Mouse (Mus musculus) thymus, adult 2 months (tissue): ENCODE data around the gene Bcap31.

Experiments
- CTCF ChIP-seq: fragments of 200-500 bp; IDR thresholded peaks from 2 replicates; pipeline ENCODE4 v1.5.1; 2012; ENCODE audit warnings: mild to moderate bottlenecking, control low read depth, low read length, moderate library complexity, borderline replicate concordance; ENCODE audit not compliant: control insufficient read depth, poor library complexity, insufficient read depth; ENCODE audit errors: extremely low read depth
- POLR2A ChIP-seq: fragments of 200-500 bp; IDR thresholded peaks from 2 replicates; pipeline ENCODE4 v1.6.1; 2012; ENCODE audit warnings: mild to moderate bottlenecking, low read length, control low read depth, moderate library complexity; ENCODE audit not compliant: control insufficient read depth, poor library complexity, insufficient read depth; ENCODE audit errors: extremely low read depth

DNA sequence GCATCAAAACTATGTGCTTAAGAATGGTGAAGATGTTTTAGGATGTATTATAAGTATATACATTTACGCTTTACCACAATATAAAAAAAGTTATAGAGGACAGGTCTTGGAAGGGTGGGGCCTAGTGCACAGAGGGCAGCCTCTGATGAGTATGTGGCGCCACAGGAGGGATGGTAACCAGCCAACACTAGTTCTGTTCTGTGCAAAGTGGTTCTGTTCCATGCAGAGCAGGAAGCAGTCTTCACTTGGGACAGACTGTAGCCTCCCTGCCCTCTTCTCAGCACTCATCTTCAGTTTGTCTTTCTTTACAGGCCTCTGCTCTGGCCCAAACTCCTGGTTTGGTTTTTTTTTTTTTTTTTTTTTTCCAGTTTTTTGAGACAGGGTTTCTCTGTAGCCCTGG is 31.8 kb downstream of the Bcap31 start:
- TF ChIP-seq CTCF, result no peak
- TF ChIP-seq POLR2A, result no peak
